Comparison of ENCODE assay signal across 11 mouse cellular contexts in genomic region chr5:30762815-30763510, GRCm38 (mm10). TPM values are rescaled to one million over a fixed set of nuclear protein-coding genes. Genes with fewer than 3 reads are reported as not detected.
DNase-seq lines count a peak whose midpoint lies in the region; ATAC-seq lines count a peak whose summit lies in the region.
"Had no signal": no experiment of that assay in that cellular context is flagged by ENCODE, and none has a peak within 500 bp of the region (broad histone marks: within the 10 kb centered on the region; RNA-seq: fewer than 3 reads in every experiment).

No protein-coding gene starts in this region.

- H3K36me3 ChIP-seq in hindbrain, embryonic 10.5 days, result peaks cover 59% of the 10 kb centered on the region
- H3K36me3 ChIP-seq in midbrain, embryonic 12.5 days, result peaks cover 20% of the 10 kb centered on the region
- H3K36me3 ChIP-seq: G1E; liver, embryonic 13.5 days had no signal

- H3K27me3 ChIP-seq in hindbrain, embryonic 10.5 days (ENCODE audit: insufficient read depth, poor library complexity, severe bottlenecking), result no peaks in the 10 kb centered on the region
- no peaks in the 10 kb centered on the region for H3K27me3 ChIP-seq in midbrain, embryonic 12.5 days
- H3K27me3 ChIP-seq: liver, embryonic 13.5 days had no signal

- ATAC-seq in midbrain, embryonic 12.5 days (ENCODE audit: low FRiP score, low read depth), result peak; percentile 90
- ATAC-seq in granulocyte monocyte progenitor cell, adult 5-6 weeks (replicated peaks; ENCODE audit: poor library complexity, severe bottlenecking), result no peak

- peak; percentile 32 for DNase-seq in ES-CJ7 (ENCODE audit: low read depth, low spot score)
- DNase-seq in R1 (ENCODE audit: low read depth, low spot score), result peak; percentile 83
- peak; percentile 49 for DNase-seq in hindbrain, embryonic 10.5 days (ENCODE audit: low spot score)
- no peak for DNase-seq in gastrocnemius, adult 18-20 months (ENCODE audit: low spot score)
- no peak for DNase-seq in testis, postnatal 10 days (ENCODE audit: low spot score)
- no peak for DNase-seq in cerebellum, adult 9-11 months
- DNase-seq: heart, postnatal 10 days; liver, embryonic 13.5 days had no signal

- 49% methylated on average over 14 of the region's 14 CpGs for WGBS in hindbrain, embryonic 10.5 days
- WGBS in midbrain, embryonic 12.5 days, result 24% methylated on average over 14 of the region's 14 CpGs

- H3K4me2 ChIP-seq in midbrain, embryonic 12.5 days (replicated peaks), result peak overlapping the region; percentile 39
- H3K4me2 ChIP-seq: liver, embryonic 13.5 days had no signal

- H3K4me3 ChIP-seq in hindbrain, embryonic 10.5 days, result peak overlapping the region; percentile 16; the same call in 1 of the 2 replicates
- no peak overlapping the region for H3K4me3 ChIP-seq in midbrain, embryonic 12.5 days
- H3K4me3 ChIP-seq: liver, embryonic 13.5 days had no signal

- peak overlapping the region; percentile 29; the same call in 1 of the 2 replicates for H3K9ac ChIP-seq in midbrain, embryonic 12.5 days (replicated peaks)
- H3K9ac ChIP-seq: liver, embryonic 13.5 days had no signal

- H3K9me3 ChIP-seq in hindbrain, embryonic 10.5 days, result no peaks in the 10 kb centered on the region
- H3K9me3 ChIP-seq in midbrain, embryonic 12.5 days, result no peaks in the 10 kb centered on the region
- H3K9me3 ChIP-seq: G1E; liver, embryonic 13.5 days had no signal

- peaks cover 57% of the 10 kb centered on the region for H3K4me1 ChIP-seq in hindbrain, embryonic 10.5 days (replicated peaks)
- H3K4me1 ChIP-seq in midbrain, embryonic 12.5 days, result peaks cover 38% of the 10 kb centered on the region
- H3K4me1 ChIP-seq: liver, embryonic 13.5 days had no signal

- H3K27ac ChIP-seq in hindbrain, embryonic 10.5 days, result peak overlapping the region; percentile 82
- H3K27ac ChIP-seq in midbrain, embryonic 12.5 days (replicated peaks), result peak overlapping the region; percentile 91
- H3K27ac ChIP-seq: liver, embryonic 13.5 days had no signal

RNA-seq across cellular contexts. Expression of gene Mapre3, which starts 51.5 kb away (rescaled TPM):
- polyA plus RNA-seq in hindbrain, embryonic 10.5 days (2016; fragmentation: Nextera tagmentation; extraction: Ambion mirVana), result 21.1 and 41.8 TPM in 2 replicates
- 69.3 and 77.7 TPM in 2 replicates for polyA plus RNA-seq in midbrain, embryonic 12.5 days (2016; fragmentation: Nextera tagmentation; extraction: Ambion mirVana)
- 10 to 100 TPM; 90.8 to 91.0 TPM for total RNA-seq in gastrocnemius, adult 18-20 months (2021)
- total RNA-seq in granulocyte monocyte progenitor cell, adult 5-6 weeks (2014; fragmentation: Nextera tagmentation), result not detected in 2 replicates
- total RNA-seq in granulocyte monocyte progenitor cell, adult 5-6 weeks (2017), result not detected in 2 replicates
- polyA plus RNA-seq: G1E had no signal

RNA-seq across cellular contexts. Expression of gene Dpysl5, which starts 51.6 kb away (rescaled TPM):
- 87.4 and 151 TPM in 2 replicates for polyA plus RNA-seq in hindbrain, embryonic 10.5 days (2016; fragmentation: Nextera tagmentation; extraction: Ambion mirVana)
- polyA plus RNA-seq in midbrain, embryonic 12.5 days (2016; fragmentation: Nextera tagmentation; extraction: Ambion mirVana), result 136 and 153 TPM in 2 replicates
- 1 to 10 TPM in 1 of 2 experiments, under 1 TPM in 1; 0.62 to 1.3 TPM for total RNA-seq in gastrocnemius, adult 18-20 months (2021)
- total RNA-seq in granulocyte monocyte progenitor cell, adult 5-6 weeks (2014; fragmentation: Nextera tagmentation), result not detected in 2 replicates
- not detected in 2 replicates for total RNA-seq in granulocyte monocyte progenitor cell, adult 5-6 weeks (2017)
- polyA plus RNA-seq: G1E had no signal

Comparison
In these comparisons a context has a peak if more than half of its experiments do, and no peak if none do; other contexts are left out.
1. DNase-seq: peak in ES-CJ7 (single experiment), R1 (single experiment) and hindbrain, embryonic 10.5 days (single experiment); none in gastrocnemius, adult 18-20 months (single experiment), testis, postnatal 10 days (single experiment) and cerebellum, adult 9-11 months (single experiment).
2. RNA of gene Mapre3, which starts 51.5 kb away (total RNA-seq): 90.8 to 91.0 TPM in gastrocnemius, adult 18-20 months; not detected in granulocyte monocyte progenitor cell, adult 5-6 weeks; every median in the first group is over 10 times any median in the second.